Mouse (Mus musculus) liver, adult 2 months (tissue): ENCODE data around the gene Prelid3b.

ENCODE experiments used
- CTCF ChIP-seq: fragments of 200-500 bp; IDR thresholded peaks from 2 replicates; pipeline ENCODE4 v1.5.1; 2011; ENCODE audit warnings: low read depth, low read length, control low read depth
- POLR2A ChIP-seq: fragments of 200-500 bp; IDR thresholded peaks from 2 replicates; pipeline ENCODE4 v1.6.1; 2011; ENCODE audit warnings: low read length, control low read depth; ENCODE audit not compliant: insufficient read depth; ENCODE audit errors: extremely low read depth

GRCm38 (mm10) chr2:174472818-174473549 lies at the start of gene Prelid3b:
- TF ChIP-seq CTCF (no peak), POLR2A (peak; percentile 55; the same call in 1 of the 2 replicates)
